Mouse (Mus musculus): ENCODE results near the gene Psg17. TPM values are rescaled to one million over a fixed set of nuclear protein-coding genes. Genes with fewer than 3 reads are reported as not detected.
"Not testable (repeated sequence)": the region's sequence is repeated elsewhere in the genome, so short reads cannot be mapped to it uniquely, and the experiment has no call there.

The Psg17 gene
- polyA plus RNA-seq, 1 experiment from 2014 or later = not detected

- ChIA-PET POLR2A (no interaction called here), CTCF (no interaction called here)
- in situ Hi-C loops (cut with MboI; ENCODE audit: low pct_unique_long_range_greater_than_20kb) = no loop called here
- no peak for ATAC-seq
- TF ChIP-seq CTCF (IDR thresholded peaks at IDR 0.05) = no peak
- DNase-seq (ENCODE audit: low read depth, low spot score) = no peak
- no peaks in the 10 kb centered on the region for H3K27me3 ChIP-seq
Observed at GRCm38 (mm10) chr7:18829545-18829944, 8.1 kb upstream of the Psg17 start.

- POLR2A ChIA-PET = no interaction called here
Observed at GRCm38 (mm10) chr7:18828592-18828991, 7.2 kb upstream of the Psg17 start.

GRCm38 (mm10) chr7:18827792-18828546 is 6.6 kb upstream of the Psg17 start:
- DNase-seq (ENCODE audit: low read depth, low spot score) (no peak), ATAC-seq (no peak)
- no peak for TF ChIP-seq CTCF (IDR thresholded peaks at IDR 0.05)
- H3K27me3 ChIP-seq = no peaks in the 10 kb centered on the region
- in situ Hi-C loops (cut with MboI; ENCODE audit: low pct_unique_long_range_greater_than_20kb) = no loop called here
- ChIA-PET CTCF (interaction anchor here (0.6 kb wide), 1 partner anchor 33 kb away, joined by 3 read pairs; no protein-coding TSS in a partner anchor), POLR2A (no interaction called here)

More at GRCm38 (mm10) chr7:18828592-18828991, 7.2 kb upstream of the Psg17 start:
- ATAC-seq (no peak), DNase-seq (ENCODE audit: low read depth, low spot score) (no peak)
- peak; percentile 47 for TF ChIP-seq CTCF (IDR thresholded peaks at IDR 0.05)
- in situ Hi-C loops (cut with MboI; ENCODE audit: low pct_unique_long_range_greater_than_20kb) = no loop called here
- CTCF ChIA-PET = interaction anchor here (0.6 kb wide), 1 partner anchor 32 kb away, joined by 3 read pairs; no protein-coding TSS in a partner anchor
- no peaks in the 10 kb centered on the region for H3K27me3 ChIP-seq

GRCm38 (mm10) chr7:18818301-18818700 is 3.1 kb downstream of the Psg17 start:
- no peak for DNase-seq (ENCODE audit: low read depth, low spot score)
- TF ChIP-seq CTCF (IDR thresholded peaks at IDR 0.05) = no peak
- POLR2A ChIA-PET = no interaction called here
- CTCF ChIA-PET = no interaction called here
- ATAC-seq = no peak
- in situ Hi-C loops (cut with MboI; ENCODE audit: low pct_unique_long_range_greater_than_20kb) = loop anchor here (25.0 kb wide), 1 partner anchor 281 kb away; the partner anchor contains the start of gene Psg25
- H3K27me3 ChIP-seq = peaks cover 5% of the 10 kb centered on the region

GRCm38 (mm10) chr7:18803526-18803925 is 17.9 kb downstream of the Psg17 start:
- ATAC-seq (no peak), DNase-seq (ENCODE audit: low read depth, low spot score) (no peak)
- in situ Hi-C loops (cut with MboI; ENCODE audit: low pct_unique_long_range_greater_than_20kb) = loop anchor here (25.0 kb wide), 1 partner anchor 266 kb away; the partner anchor contains the start of gene Psg25
- H3K27me3 ChIP-seq = no peaks in the 10 kb centered on the region
- TF ChIP-seq CTCF (IDR thresholded peaks at IDR 0.05) = no peak
- CTCF ChIA-PET = no interaction called here
- POLR2A ChIA-PET = no interaction called here

- in situ Hi-C loops (cut with MboI; ENCODE audit: low pct_unique_long_range_greater_than_20kb) = loop anchor here (10.0 kb wide), 1 partner anchor 74 kb away; no protein-coding TSS in a partner anchor
- no peak for DNase-seq (ENCODE audit: low read depth, low spot score)
- CTCF ChIA-PET = no interaction called here
- no peaks in the 10 kb centered on the region for H3K27me3 ChIP-seq
- peak; percentile 19 for TF ChIP-seq CTCF (IDR thresholded peaks at IDR 0.05)
- ATAC-seq = no peak
- POLR2A ChIA-PET = no interaction called here
Observed at GRCm38 (mm10) chr7:18799129-18799528, 22.3 kb downstream of the Psg17 start.

- CTCF ChIA-PET = no interaction called here
- in situ Hi-C loops (cut with MboI; ENCODE audit: low pct_unique_long_range_greater_than_20kb) = loop anchor here (10.0 kb wide), 1 partner anchor 74 kb away; no protein-coding TSS in a partner anchor
- ATAC-seq = no peak
- TF ChIP-seq CTCF (IDR thresholded peaks at IDR 0.05) = no peak
- no peak for DNase-seq (ENCODE audit: low read depth, low spot score)
- no peaks in the 10 kb centered on the region for H3K27me3 ChIP-seq
- POLR2A ChIA-PET = no interaction called here
Observed at GRCm38 (mm10) chr7:18798420-18798819, 23.0 kb downstream of the Psg17 start, which contains the start of gene Psg19. Psg19 (minus strand) TSS chr7:18798520.

GRCm38 (mm10) chr7:18790671-18791070 is 30.7 kb downstream of the Psg17 start:
- CTCF ChIA-PET; DNase-seq (ENCODE audit: low read depth, low spot score); POLR2A ChIA-PET; ATAC-seq: not testable (repeated sequence)
- peaks cover 32% of the 10 kb centered on the region for H3K27me3 ChIP-seq
- in situ Hi-C loops (cut with MboI; ENCODE audit: low pct_unique_long_range_greater_than_20kb) = loop anchor here (10.0 kb wide), 1 partner anchor 66 kb away; no protein-coding TSS in a partner anchor

GRCm38 (mm10) chr7:18781301-18781700 is 40.1 kb downstream of the Psg17 start:
- in situ Hi-C loops (cut with MboI; ENCODE audit: low pct_unique_long_range_greater_than_20kb); DNase-seq (ENCODE audit: low read depth, low spot score); CTCF ChIA-PET; H3K27me3 ChIP-seq; POLR2A ChIA-PET: not testable (repeated sequence)
- ATAC-seq = peak; percentile 54
- peak; percentile 17 for TF ChIP-seq CTCF (IDR thresholded peaks at IDR 0.05)

GRCm38 (mm10) chr7:18779337-18779781 is 42.0 kb downstream of the Psg17 start:
- DNase-seq (ENCODE audit: low read depth, low spot score) (no peak), ATAC-seq (no peak)
- ChIA-PET CTCF (no interaction called here), POLR2A (no interaction called here)
- TF ChIP-seq CTCF (IDR thresholded peaks at IDR 0.05) = no peak
- no peaks in the 10 kb centered on the region for H3K27me3 ChIP-seq
- in situ Hi-C loops (cut with MboI; ENCODE audit: low pct_unique_long_range_greater_than_20kb) = no loop called here

Other genes starting within 250 kb of the Psg17 start
- gene Psg23, start 205.1 kb downstream of the Psg17 start, polyA plus RNA-seq (2021) = not detected
- gene Psg21, start 164.9 kb downstream of the Psg17 start, polyA plus RNA-seq (2021) = not detected
- not detected for gene Psg20, start 135.4 kb downstream of the Psg17 start, polyA plus RNA-seq (2021)
- not detected for gene Psg22, start 103.5 kb downstream of the Psg17 start, polyA plus RNA-seq (2021)
- not detected for gene Psg19, start 23.1 kb downstream of the Psg17 start, polyA plus RNA-seq (2021)
- gene Mill2, start 18.4 kb upstream of the Psg17 start, polyA plus RNA-seq (2021) = 0.03 TPM
- gene Pglyrp1, start 49.7 kb upstream of the Psg17 start, polyA plus RNA-seq (2021) = 0.33 TPM
- 23.7 TPM for gene Ccdc61, start 88.8 kb upstream of the Psg17 start, polyA plus RNA-seq (2021)
- 0.19 TPM for gene Nova2, start 104.3 kb upstream of the Psg17 start, polyA plus RNA-seq (2021)
- not detected for gene Nanos2, start 165.8 kb upstream of the Psg17 start, polyA plus RNA-seq (2021)
- gene Mypop, start 169.6 kb upstream of the Psg17 start, polyA plus RNA-seq (2021) = 15.3 TPM
- gene Irf2bp1, start 182.4 kb upstream of the Psg17 start, polyA plus RNA-seq (2021) = 31.5 TPM
- 0.09 TPM for gene Foxa3, start 201.9 kb upstream of the Psg17 start, polyA plus RNA-seq (2021)
- 104 TPM for gene Sympk, start 202.8 kb upstream of the Psg17 start, polyA plus RNA-seq (2021)
- gene Rsph6a, start 233.1 kb upstream of the Psg17 start, polyA plus RNA-seq (2021) = not detected

Data from Patski (cell line).